Mouse (Mus musculus) ovary, postnatal 36 days (tissue): ENCODE data around the gene Zfp809.
"Not testable (repeated sequence)": the region's sequence is repeated elsewhere in the genome, so short reads cannot be mapped to it uniquely, and the experiment has no call there.

Experiments
- DNase-seq: peaks from one replicate; pipeline ENCODE4 v3.0.0; 2022; ENCODE audit warnings: low spot score, mixed read lengths

The Zfp809 gene

DNA sequence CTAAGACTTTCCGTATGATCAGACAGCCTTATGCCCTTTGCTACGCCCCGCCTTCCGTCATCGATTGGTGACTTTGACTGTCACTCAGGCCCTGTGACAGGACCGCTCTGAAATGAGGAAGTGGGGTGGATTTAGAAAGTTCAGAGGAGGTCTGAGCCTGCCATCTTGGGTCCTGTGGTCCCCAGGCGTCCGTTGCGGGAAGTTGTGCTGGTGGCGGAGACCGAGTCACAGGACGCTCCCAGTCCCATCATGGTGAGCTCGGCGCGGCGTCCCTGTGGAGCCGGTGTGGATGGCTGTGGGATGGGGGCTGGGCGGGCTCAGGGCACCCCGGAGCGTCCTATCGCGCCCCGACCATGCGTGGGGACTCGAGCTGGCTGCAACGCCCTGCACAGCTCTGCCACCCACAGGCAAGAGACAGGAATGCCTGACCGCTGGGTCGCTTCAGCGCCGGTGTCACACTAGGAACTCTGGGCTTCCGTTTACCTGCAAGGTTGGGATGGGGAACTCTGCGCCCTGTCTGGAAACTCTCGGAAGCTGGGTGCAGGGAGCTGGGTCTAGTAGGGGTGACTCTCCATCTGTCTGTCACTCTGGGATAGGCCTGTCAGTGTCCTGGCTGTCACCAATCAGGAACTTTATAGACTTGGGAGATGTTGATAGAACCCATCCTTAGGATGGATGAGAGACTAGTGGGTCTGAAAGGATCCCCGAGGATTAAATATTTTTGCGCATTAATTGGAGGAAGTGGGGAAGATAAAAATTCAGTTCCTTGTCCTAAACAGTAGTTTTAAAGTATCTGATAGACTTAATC is at the start of gene Zfp809:
Gene Zfp809, plus strand, starts transcription at position 134 of the 808 bp plus-strand sequence.
- peak; percentile 99 for DNase-seq

- DNase-seq, result peak; percentile 60
Measured at GRCm38 (mm10) chr9:22188025-22188611, 37.4 kb upstream of the Zfp809 start, which contains the start of gene Zfp872. TSS of gene Zfp872 (plus strand) at chr9:22188090.

- DNase-seq, result no peak
Measured at GRCm38 (mm10) chr9:22196412-22196811, 29.1 kb upstream of the Zfp809 start.

DNA sequence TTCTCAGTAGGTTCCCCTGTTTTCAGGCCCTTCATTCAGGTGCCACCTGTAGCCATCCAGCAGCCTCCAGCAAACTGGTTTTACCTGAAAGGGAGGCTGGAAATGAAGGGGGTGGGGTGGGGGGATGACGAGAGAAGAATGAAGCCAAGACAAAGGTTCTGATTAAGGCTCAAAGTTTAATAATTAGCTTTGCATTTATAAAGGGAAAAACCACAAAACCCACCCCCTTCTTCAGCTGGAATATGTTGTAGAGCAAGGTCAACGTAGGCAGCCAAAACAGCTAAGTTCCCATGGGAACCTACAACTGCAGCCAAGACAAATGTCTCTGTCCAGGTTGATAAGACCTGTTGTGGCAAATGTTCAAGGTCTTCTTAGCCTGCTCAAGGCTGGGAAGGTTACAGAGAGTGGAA is 11.7 kb upstream of the Zfp809 start:
- DNase-seq, result no peak

DNA sequence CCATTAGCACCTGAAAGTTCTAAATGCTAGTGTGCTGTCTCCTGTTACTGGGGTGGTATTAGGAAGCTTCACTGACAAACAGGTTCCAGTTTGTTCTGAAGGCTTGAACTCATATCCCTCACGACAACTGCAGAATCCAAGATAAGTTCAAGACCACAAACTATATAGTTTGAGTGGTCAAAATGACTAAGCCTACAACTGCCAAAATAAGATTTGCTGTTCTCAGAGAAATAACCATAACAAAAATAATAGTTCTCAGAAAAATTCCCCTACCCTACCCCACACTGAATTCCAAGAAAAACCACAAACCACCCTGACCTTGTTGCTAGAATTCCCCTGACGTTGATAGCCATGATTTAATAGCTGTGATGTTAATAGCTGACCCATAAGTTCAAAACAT is 11.0 kb upstream of the Zfp809 start:
- DNase-seq, result no peak

GRCm38 (mm10) chr9:22216705-22217104 is 8.8 kb upstream of the Zfp809 start:
- no peak for DNase-seq

DNA sequence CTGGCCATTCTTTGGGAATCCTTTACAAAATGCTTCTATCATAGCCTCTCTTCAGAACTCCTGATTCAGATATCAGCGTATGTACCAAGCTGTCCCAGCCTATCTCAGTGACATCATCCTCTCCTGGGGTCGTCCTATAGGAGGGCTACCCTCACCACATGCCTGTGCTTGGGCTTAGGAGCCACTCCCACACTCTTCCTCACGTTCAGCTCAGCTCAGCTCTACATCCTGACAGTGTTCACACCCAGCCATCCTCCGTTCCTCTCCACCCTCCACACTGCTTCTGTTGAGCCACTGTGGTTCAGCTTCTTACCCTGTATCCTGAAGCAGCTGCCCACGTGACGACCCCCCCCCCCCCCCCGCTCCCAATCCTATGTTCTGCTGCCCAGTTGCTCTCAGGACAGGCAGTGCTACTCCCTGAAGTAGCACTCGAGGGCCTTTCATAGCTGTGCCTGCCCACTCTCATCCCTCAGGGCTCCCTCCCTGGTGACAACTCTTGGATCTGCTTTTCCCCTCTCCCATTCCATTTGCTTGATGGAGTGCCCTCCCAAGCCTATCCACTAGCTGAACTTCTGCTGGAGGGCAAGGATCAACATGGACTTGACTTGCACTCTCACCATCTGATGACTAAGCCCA is 7.5 kb upstream of the Zfp809 start:
- no peak for DNase-seq

- DNase-seq, result no peak
Measured at GRCm38 (mm10) chr9:22224066-22224465, 1.4 kb upstream of the Zfp809 start.

DNA sequence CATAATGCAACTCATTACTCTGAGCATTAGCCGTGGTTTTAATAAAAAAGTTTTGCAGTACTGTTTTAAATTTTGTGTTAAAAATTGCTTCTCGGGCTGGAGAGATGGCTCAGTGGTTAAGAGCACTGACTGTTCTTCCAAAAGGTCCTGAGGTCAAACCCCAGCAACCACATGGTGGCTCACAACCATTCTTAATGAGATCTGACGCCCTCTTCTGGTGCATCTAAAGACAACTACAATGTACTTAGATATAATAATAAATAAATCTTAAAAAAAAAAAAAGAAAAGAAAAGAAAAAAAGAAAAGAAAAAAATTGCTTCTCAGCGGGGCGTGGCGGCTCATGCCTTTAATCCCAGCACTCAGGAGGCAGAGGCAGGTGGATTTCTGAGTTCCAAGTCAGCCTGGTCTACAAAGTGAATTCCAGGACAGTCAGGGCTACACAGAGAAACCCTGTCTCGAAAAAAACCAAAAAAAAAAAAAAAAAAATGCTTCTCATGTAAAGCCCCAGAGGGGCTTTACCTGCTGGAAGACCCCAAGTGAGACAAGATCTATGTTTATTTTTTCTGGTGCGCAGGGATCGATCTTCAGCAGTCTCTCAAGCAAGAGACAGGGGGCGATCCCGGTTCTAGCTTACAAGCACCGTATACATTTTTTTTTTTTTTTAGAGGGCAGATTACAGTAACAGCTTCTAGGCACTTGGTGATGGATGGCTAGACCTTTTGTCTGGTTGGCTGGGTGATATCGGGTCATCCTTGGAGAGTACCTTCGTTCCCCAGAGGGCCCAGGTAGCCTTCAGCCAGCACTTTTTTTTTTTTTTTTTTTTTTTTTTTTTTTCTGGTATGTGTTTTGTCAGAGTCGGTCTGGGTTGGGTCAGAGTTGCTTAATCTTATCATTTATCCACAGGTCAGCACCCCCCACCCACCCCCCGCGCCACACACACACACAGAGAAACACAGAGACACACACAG is 694 bp upstream of the Zfp809 start:
- no peak for DNase-seq

GRCm38 (mm10) chr9:22226389-22226673 is 817 bp downstream of the Zfp809 start:
- not testable (repeated sequence) for DNase-seq

DNA sequence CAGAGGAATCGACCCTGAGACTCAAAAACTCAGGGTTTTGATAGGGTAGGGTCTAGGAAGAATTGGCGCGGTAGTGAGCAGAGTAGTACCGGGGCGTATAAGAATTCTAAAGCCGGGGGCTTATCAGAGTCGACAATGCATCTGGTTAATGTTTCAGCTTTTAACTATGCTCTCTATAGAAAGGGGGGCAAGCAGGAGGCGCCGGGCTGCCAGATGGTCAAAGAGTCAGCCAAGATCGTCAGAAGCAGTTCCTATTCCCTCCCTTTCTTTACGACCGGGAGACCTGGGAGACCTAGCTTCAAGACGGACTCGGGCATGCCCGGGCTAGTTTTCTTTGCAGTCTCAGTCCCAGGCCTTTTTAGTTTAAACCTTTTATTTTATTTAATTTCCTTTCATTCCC is 1.3 kb downstream of the Zfp809 start:
- peak; percentile 24 for DNase-seq

DNA sequence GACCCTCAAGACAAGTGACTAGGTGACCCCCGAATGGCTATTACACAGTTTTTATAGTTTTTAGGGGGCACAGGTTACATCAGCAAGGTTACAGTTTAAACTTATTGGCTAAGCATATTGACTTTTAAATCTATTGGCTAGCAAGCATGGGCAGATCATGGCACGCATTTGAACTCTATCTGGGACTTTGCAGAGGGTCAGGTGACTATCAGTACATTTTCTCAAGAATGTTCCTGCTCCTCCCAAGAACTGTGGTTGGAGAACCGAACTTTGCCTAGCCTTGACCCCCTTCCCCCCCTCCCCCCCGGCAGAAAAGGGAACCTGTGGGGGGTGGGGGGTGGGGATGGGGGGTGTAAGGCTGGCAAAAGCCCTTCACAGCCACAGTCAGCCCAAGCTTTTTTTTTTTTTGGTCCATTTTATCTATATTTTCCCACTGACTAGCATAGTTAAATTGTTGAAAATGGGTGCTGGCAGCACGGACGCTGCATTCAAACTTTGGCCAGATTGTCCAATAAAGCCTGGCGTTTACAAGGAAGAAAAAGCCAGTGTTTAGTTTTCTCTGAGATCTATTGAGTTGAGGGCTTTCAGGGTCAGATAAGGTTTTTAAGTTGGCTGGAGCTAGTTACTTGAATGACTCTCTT is 4.0 kb downstream of the Zfp809 start:
- no peak for DNase-seq

DNA sequence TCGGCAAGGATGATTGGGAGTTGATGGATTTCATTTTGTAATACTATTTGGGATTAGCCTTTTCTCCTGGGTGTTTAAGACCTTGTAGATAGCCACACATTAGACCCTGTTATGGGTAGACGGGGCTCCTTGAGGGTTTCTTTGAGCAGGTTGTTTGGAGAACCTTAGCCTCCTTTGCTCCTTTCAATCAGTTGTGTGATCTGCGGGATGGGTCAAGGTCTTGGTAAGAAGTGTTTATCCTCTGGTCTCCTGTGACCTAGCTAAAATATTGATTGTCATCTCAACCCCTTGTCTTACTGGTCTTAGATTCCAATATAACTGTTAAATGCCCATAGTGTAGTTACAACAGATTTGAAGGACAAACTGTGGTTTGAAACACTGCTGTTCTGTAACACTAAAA is 4.5 kb downstream of the Zfp809 start:
- DNase-seq, result no peak

DNA sequence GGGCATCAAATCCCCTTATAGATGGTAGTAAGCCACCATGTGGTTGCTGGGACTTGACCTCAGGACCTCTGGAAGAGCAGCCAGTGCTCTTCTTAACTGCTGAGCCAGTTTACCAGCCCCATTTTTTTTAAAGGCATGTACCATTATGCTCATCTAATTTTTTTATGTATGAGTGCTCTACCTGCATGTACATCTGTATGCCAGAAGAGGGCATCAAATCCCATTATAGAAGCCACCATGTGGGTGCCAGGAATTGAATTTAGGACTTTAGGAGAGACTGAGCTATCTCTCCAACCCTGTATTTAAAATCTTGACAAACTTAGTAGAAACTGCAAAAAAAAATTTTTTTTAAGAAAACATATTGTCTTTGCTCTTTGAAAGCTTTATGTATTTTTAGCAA is 5.0 kb downstream of the Zfp809 start:
- no peak for DNase-seq

DNA sequence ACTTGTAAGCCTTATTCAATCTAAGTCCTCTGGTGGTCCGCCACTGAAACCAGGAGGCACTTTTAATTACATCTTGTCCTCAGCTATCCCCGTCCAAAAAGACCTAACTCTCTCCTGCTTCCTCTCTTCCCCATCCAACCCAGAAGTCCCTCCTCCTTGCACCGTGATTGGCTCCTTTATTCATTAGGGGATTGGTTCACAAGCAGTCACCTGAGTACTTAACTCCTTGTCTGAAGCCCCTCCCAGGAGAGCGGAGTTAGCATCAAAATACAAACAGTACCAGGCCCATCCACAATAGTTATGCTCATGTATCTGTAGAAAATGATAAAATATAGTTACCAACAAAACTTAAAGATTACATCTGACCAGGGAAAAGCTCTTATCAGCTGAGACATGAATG is 14.5 kb downstream of the Zfp809 start:
- DNase-seq, result no peak

- DNase-seq, result no peak
Measured at GRCm38 (mm10) chr9:22244242-22244641, 18.7 kb downstream of the Zfp809 start.

GRCm38 (mm10) chr9:22256579-22256978 is 31.1 kb downstream of the Zfp809 start:
- no peak for DNase-seq

GRCm38 (mm10) chr9:22258784-22259183 is 33.3 kb downstream of the Zfp809 start:
- no peak for DNase-seq

DNA sequence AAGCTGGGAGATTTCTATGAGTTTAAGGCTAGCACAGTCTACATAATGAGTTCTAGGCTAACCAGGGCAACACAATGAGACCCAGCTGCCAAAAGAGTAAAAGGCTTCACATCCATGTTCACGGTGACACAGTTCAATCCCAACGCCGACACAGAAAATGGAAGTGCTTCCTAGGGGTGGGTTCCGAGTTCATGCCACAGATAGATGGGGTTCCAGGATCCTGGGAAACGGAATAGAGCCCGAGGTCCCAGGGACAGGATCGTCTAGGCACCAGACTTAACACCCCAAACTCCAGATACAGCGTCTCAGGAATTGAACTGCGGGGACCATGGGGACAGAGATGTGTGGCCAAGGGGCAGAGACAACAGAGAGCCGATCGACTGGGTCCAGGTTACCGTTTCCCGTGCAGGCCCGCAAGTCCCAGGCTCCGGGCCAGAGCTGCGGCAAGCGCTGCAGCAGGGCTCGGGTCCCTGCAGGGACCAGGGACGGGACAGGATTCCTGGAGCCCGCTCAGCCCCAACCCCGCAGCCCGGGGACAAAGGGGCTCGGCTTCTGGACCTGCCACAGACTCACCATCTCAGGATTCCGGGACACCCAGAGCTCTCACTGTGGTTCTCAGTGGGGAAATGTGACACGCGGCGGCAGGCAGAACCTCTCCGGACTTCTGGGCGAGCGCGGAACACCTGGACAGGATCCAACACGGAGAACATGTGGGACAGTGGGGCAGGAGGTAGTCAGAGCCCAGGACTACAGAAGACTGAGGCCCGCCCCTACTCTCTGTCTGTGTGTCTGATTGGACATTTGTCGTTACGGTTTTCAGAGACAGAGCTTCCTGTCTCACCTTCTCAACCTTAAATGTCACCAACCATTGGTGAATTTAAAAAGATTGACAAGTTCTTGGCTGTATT is 33.9 kb downstream of the Zfp809 start, which contains the start of gene Zfp599:
Gene Zfp599, minus strand, starts transcription at position 712 of the 908 bp plus-strand sequence.
- DNase-seq, result peak; percentile 58

DNA sequence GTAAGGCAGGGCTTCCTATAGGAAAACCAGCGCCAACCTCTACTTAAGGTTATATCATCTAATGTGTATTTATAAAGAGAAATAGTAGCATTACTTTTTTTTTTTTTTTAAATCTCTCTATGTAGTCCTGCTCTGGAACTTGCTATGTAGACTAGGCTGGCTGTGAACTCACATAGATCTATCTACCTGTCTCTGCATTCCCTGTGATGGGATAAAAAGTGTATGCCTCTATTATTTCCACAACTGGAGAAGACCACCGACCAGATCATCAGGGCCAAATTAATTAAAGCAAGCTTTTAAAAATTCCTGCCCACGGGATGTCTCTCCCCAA is 34.5 kb downstream of the Zfp809 start:
- DNase-seq, result no peak

DNA sequence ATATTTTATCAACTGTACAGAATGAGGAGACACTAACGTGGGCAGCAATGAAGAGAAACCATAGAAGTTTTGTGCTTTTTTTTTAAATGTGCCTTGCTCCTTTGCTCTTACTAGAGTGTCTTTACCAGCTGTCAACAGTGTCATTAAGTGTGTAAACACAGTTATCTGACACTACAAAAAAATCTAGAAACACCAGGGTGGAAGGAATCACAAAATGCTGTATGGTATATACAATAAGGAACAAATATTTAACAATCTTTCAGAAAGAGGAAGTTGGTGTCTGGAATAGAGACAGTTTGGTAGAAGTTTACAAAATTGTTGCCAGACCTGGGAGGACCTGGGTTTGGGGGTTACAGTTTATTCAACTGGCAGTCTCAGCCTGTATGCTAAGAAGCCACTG is 36.1 kb downstream of the Zfp809 start:
- DNase-seq, result no peak
